Mouse (Mus musculus): ENCODE results near the gene Ifrd2. TPM values are rescaled to one million over a fixed set of nuclear protein-coding genes. Genes with fewer than 3 reads are reported as not detected.

Ifrd2 gene
- polyA plus RNA-seq, 1 experiment from 2014 or later: 45.9 TPM

DNA sequence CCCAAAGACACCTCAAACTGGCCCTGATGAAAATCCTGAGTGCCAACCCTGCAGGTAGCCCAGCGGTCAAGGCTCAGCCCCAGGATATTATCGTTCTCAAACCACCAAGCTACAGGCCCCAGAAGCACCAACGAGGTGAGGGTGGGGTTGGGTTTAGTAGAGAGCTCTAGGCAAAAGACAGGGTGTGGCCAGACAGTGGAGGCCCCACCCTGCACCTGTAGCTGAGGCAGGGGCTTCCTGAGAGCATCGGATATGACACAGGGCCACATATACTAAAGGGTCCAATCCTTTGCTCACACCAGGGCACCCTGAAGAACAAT lies 41.9 kb downstream of the Ifrd2 start:
- H3K4me3 ChIP-seq: no peak overlapping the region
- 0 out of 2 replicates have a peak overlapping the region, but pooled peaks have one; percentile 10 for H3K9ac ChIP-seq
- peak overlapping the region; percentile 89 for H3K27ac ChIP-seq
- 25% methylated on average over 4 of the region's 4 CpGs for WGBS
- ATAC-seq (ENCODE audit: insufficient number of reproducible peaks, low FRiP score, low TSS enrichment, low read depth): no peak
- H3K4me2 ChIP-seq: no peak overlapping the region
- H3K27me3 ChIP-seq: no peaks in the 10 kb centered on the region
- H3K36me3 ChIP-seq: peaks cover 23% of the 10 kb centered on the region
- H3K4me1 ChIP-seq: peaks cover 85% of the 10 kb centered on the region
- no peaks in the 10 kb centered on the region for H3K9me3 ChIP-seq

- WGBS: 17% methylated on average over 14 of the region's 14 CpGs
- peak overlapping the region; percentile 17; the same call in 1 of the 2 replicates for H3K9ac ChIP-seq
- H3K9me3 ChIP-seq: no peaks in the 10 kb centered on the region
- peaks cover 82% of the 10 kb centered on the region for H3K4me1 ChIP-seq
- ATAC-seq (ENCODE audit: insufficient number of reproducible peaks, low FRiP score, low TSS enrichment, low read depth): no peak
- peak overlapping the region; percentile 29 for H3K4me2 ChIP-seq
- H3K27me3 ChIP-seq: no peaks in the 10 kb centered on the region
- H3K4me3 ChIP-seq: 0 out of 2 replicates have a peak overlapping the region, but pooled peaks have one; percentile 4
- peaks cover 17% of the 10 kb centered on the region for H3K36me3 ChIP-seq
- peak overlapping the region; percentile 89 for H3K27ac ChIP-seq
Measured at GRCm38 (mm10) chr9:107629901-107630425, 42.5 kb downstream of the Ifrd2 start.

GRCm38 (mm10) chr9:107630576-107630975 lies 43.1 kb downstream of the Ifrd2 start:
- H3K27ac ChIP-seq: peak overlapping the region; percentile 89
- peaks cover 79% of the 10 kb centered on the region for H3K4me1 ChIP-seq
- H3K4me3 ChIP-seq: peak overlapping the region; percentile 4; the same call in 1 of the 2 replicates

GRCm38 (mm10) chr9:107631311-107631826 lies 43.9 kb downstream of the Ifrd2 start:
- Histone ChIP-seq H3K36me3 (peaks cover 7% of the 10 kb centered on the region; the same call in 1 of the 2 replicates), H3K9me3 (no peaks in the 10 kb centered on the region), H3K27me3 (no peaks in the 10 kb centered on the region), H3K4me3 (no peak overlapping the region), H3K4me2 (no peak overlapping the region), H3K9ac (no peak overlapping the region), H3K27ac (peak overlapping the region; percentile 89), H3K4me1 (peaks cover 81% of the 10 kb centered on the region)
- WGBS: 70% methylated on average over 9 of the region's 9 CpGs
- ATAC-seq (ENCODE audit: insufficient number of reproducible peaks, low FRiP score, low TSS enrichment, low read depth): no peak

More at GRCm38 (mm10) chr9:107630576-107630975, 43.1 kb downstream of the Ifrd2 start:
- H3K36me3 ChIP-seq: peaks cover 11% of the 10 kb centered on the region
- no peaks in the 10 kb centered on the region for H3K9me3 ChIP-seq
- peak overlapping the region; percentile 17; the same call in 1 of the 2 replicates for H3K9ac ChIP-seq
- ATAC-seq (ENCODE audit: insufficient number of reproducible peaks, low FRiP score, low TSS enrichment, low read depth): no peak
- WGBS: 5% methylated on average over 4 of the region's 4 CpGs
- no peaks in the 10 kb centered on the region for H3K27me3 ChIP-seq
- H3K4me2 ChIP-seq: peak overlapping the region; percentile 29

DNA sequence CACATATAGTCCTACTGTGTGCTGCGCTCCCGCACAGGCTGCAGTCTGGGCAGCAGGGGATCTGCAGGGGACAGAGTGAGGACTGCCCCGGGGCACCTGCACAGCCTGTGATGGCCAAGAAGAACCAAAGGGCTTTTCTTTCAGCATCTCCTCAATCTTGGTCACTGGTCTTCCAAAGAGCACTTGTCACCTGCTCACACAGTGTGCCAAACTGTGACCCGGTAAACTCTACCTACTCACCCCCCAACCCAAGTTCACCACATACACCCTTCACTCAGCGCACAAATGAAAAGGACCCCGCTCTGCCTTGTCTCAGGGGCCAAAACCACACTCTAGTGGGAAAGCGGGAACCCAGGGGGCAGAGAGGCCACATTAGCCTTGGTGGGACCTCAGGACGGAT lies 44.4 kb downstream of the Ifrd2 start:
- no peak for ATAC-seq (ENCODE audit: insufficient number of reproducible peaks, low FRiP score, low TSS enrichment, low read depth)
- Histone ChIP-seq H3K4me2 (peak overlapping the region; percentile 93), H3K4me1 (peaks cover 76% of the 10 kb centered on the region), H3K27ac (peak overlapping the region; percentile 89), H3K9me3 (no peaks in the 10 kb centered on the region), H3K4me3 (peak overlapping the region; percentile 90; the same call in 1 of the 2 replicates), H3K27me3 (no peaks in the 10 kb centered on the region), H3K9ac (0 out of 2 replicates have a peak overlapping the region, but pooled peaks have one; percentile 91), H3K36me3 (peaks cover 7% of the 10 kb centered on the region; the same call in 1 of the 2 replicates)
- 91% methylated on average over 8 of the region's 8 CpGs for WGBS

- Histone ChIP-seq H3K36me3 (peaks cover 7% of the 10 kb centered on the region; the same call in 1 of the 2 replicates), H3K27ac (peak overlapping the region; percentile 89), H3K4me3 (peak overlapping the region; percentile 90), H3K9ac (peak overlapping the region; percentile 91; the same call in 1 of the 2 replicates), H3K4me2 (peak overlapping the region; percentile 93), H3K4me1 (peaks cover 73% of the 10 kb centered on the region), H3K9me3 (no peaks in the 10 kb centered on the region), H3K27me3 (no peaks in the 10 kb centered on the region)
- no peak for ATAC-seq (ENCODE audit: insufficient number of reproducible peaks, low FRiP score, low TSS enrichment, low read depth)
- 31% methylated on average over 6 of the region's 6 CpGs for WGBS
Measured at GRCm38 (mm10) chr9:107632478-107632877, 45.0 kb downstream of the Ifrd2 start.

GRCm38 (mm10) chr9:107633091-107633660 lies 45.7 kb downstream of the Ifrd2 start:
- peak; percentile 37; the same call in 1 of the 2 replicates for ATAC-seq (ENCODE audit: insufficient number of reproducible peaks, low FRiP score, low TSS enrichment, low read depth)
- WGBS: 2% methylated on average over 33 of the region's 33 CpGs
- Histone ChIP-seq H3K36me3 (peaks cover 7% of the 10 kb centered on the region; the same call in 1 of the 2 replicates), H3K4me2 (peak overlapping the region; percentile 93), H3K4me1 (peaks cover 66% of the 10 kb centered on the region), H3K27me3 (no peaks in the 10 kb centered on the region), H3K4me3 (peak overlapping the region; percentile 90), H3K27ac (peak overlapping the region; percentile 89), H3K9ac (peak overlapping the region; percentile 91), H3K9me3 (no peaks in the 10 kb centered on the region)

DNA sequence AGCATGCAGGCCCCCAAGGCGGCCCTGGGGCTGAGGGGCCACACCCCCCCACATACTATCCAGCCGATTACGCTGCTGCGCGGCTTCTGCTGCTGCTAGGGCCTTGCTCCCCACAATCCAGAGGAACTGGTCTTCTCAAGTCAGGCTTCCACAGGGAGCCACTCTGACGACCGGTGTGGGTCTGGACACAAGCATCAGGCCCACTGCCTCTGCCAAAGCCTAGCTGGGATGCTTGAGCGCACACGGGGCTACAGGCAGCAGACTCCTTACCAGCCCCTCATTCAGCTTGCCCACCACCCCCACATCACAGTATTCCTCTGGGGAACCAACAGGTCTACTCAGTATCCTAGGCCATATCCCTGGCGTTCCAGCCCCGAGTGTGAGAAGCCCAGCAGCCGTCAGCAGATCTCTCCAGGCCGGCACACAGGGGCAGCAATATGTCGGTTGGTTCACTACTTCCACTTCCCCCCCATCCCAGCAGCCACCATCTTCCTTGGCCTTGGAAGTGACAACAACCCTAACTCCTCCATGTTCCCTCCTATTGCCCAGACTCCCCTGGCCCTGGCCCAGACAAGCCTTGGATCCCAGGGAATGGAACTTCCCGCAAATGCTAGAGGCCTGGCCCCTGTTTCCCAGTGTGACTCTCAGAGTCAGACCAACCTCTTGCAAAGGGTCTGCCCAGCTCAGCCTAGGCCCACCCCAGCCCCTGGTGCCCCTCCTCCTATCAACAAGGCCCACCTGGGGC lies 46.4 kb downstream of the Ifrd2 start:
- H3K27ac ChIP-seq: peak overlapping the region; percentile 89
- WGBS: under 1% methylated on average over 15 of the region's 15 CpGs
- peaks cover 60% of the 10 kb centered on the region for H3K4me1 ChIP-seq
- no peak for ATAC-seq (ENCODE audit: insufficient number of reproducible peaks, low FRiP score, low TSS enrichment, low read depth)
- H3K36me3 ChIP-seq: peaks cover 3% of the 10 kb centered on the region; the same call in 1 of the 2 replicates
- H3K4me2 ChIP-seq: peak overlapping the region; percentile 93
- no peaks in the 10 kb centered on the region for H3K9me3 ChIP-seq
- no peaks in the 10 kb centered on the region for H3K27me3 ChIP-seq
- peak overlapping the region; percentile 90 for H3K4me3 ChIP-seq
- peak overlapping the region; percentile 91 for H3K9ac ChIP-seq

DNA sequence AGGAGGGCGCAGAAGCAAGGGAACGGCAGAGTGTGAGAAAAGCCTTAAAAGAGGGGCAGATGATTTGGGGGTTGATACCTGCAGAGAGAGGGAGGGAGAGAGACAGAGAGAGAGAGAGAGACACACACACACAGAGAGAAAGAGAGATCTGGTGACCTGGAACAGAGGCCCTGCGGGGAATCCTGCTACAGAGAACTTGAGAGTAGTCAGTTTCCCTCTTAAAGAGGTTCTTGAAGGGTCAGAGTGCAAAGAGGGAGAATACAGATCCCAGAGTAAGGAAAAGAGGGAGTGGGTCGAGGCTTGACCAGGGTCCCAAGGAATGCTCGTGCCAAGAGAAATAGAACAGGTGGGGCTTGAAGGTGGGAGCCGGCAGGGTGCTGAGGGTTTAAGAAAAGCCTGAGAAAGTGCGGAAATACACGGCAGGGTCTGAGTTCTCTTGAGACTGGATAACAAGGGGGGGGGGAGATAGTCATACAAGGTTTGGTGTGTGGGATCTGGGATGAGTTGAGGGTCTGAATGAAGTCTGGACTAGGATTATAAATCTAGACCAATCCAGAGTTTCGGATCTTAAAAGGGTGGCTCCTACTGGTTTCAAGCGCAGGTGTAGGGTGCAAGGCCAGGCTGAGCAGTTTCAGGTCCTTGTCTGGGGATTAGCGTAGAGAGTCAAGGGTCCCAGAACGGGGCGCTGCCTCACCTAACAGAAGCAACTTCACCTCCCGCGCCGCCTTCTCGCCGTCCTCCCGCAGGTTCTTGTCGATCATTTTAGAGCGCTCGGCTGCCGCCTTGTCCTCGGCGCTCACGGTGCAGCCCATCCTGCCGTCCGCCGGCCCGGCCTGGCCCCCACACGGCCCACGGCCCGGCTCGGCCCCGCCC lies 47.2 kb downstream of the Ifrd2 start:
- Histone ChIP-seq H3K9ac (peak overlapping the region; percentile 91), H3K27ac (peak overlapping the region; percentile 89), H3K4me3 (peak overlapping the region; percentile 90), H3K4me2 (peak overlapping the region; percentile 93), H3K36me3 (peaks cover 3% of the 10 kb centered on the region; the same call in 1 of the 2 replicates), H3K4me1 (peaks cover 52% of the 10 kb centered on the region), H3K9me3 (no peaks in the 10 kb centered on the region), H3K27me3 (no peaks in the 10 kb centered on the region)
- WGBS: 2% methylated on average over 35 of the region's 35 CpGs
- ATAC-seq (ENCODE audit: insufficient number of reproducible peaks, low FRiP score, low TSS enrichment, low read depth): no peak

DNA sequence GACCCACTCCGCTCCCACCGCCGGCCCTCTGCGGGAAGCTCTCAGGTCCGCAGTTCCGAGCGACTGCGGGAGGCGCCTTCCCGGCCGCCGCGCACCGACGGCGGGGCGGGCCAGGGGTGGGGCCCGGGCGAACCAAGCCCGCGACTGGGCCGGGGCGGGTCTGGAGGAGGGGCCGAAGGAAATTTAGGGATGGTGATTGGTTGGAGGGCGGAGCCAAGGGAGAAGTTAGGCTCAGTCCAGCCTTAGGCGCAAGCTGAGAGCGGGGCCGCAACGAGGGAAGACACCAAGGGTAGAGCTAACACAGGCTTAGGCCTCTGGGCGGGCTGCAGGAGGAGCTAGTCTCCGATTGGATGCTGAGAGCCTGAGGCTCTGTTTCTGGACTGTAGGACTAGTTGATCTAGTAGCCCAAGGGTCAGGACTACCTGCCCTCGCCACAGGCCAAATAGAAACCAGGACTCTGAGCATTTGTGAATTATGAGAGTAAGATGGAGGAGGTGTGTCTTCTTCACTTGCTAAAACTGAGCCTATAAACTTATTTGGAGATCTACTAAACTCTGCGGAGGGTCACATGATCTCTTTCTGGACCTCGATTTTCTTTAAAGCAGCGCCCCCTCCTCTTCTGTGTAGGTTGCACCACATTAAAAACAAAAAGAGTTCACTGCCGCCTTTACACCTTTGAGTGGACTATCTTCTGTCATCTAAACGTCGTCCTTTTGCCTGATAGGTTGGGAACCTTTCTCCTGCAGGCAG lies 48.0 kb downstream of the Ifrd2 start, which contains the start of gene Gnai2:
Gene Gnai2 (minus strand): TSS at position 89 of the 750 bp plus-strand sequence.
- Histone ChIP-seq H3K27ac (peak within 1 kb of the TSS; percentile 89), H3K27me3 (no peaks in the 10 kb centered on the region), H3K9ac (peak within 1 kb of the TSS; percentile 91), H3K36me3 (no peaks in the 10 kb centered on the region), H3K9me3 (no peaks in the 10 kb centered on the region), H3K4me1 (peaks cover 44% of the 10 kb centered on the region), H3K4me2 (peak within 1 kb of the TSS; percentile 93), H3K4me3 (peak within 1 kb of the TSS; percentile 90)
- 3% methylated on average over 38 of the region's 38 CpGs for WGBS
- ATAC-seq (ENCODE audit: insufficient number of reproducible peaks, low FRiP score, low TSS enrichment, low read depth): peak; percentile 94
